Mouse (Mus musculus) gastrocnemius, adult 8-10 months (tissue): Measurements from ENCODE around the gene Man1c1. TPM values are rescaled to one million over a fixed set of nuclear protein-coding genes. Genes with fewer than 3 reads are reported as not detected.
A peak's percentile ranks its signal among the peaks of the same experiment; 100 is the strongest.

Experiments used
- DNase-seq, 2 experiments: peaks; one replicate each; pipeline ENCODE4 v3.0.0; 2022; ENCODE audit warnings: low spot score in 2 of 2
- total RNA-seq, 4 experiments: library from RNA; stranded (reverse); gene quantifications; 2 replicates each; pipeline ENCODE4 v1.2.4; 2022

Gene Man1c1
- total RNA-seq, 4 experiments from 2014 or later, result 1.8 to 2.7 (median 2.1) TPM

- no peak for DNase-seq
Measured at GRCm38 (mm10) chr4:134581365-134581764, 122.7 kb downstream of the Man1c1 start.

DNA sequence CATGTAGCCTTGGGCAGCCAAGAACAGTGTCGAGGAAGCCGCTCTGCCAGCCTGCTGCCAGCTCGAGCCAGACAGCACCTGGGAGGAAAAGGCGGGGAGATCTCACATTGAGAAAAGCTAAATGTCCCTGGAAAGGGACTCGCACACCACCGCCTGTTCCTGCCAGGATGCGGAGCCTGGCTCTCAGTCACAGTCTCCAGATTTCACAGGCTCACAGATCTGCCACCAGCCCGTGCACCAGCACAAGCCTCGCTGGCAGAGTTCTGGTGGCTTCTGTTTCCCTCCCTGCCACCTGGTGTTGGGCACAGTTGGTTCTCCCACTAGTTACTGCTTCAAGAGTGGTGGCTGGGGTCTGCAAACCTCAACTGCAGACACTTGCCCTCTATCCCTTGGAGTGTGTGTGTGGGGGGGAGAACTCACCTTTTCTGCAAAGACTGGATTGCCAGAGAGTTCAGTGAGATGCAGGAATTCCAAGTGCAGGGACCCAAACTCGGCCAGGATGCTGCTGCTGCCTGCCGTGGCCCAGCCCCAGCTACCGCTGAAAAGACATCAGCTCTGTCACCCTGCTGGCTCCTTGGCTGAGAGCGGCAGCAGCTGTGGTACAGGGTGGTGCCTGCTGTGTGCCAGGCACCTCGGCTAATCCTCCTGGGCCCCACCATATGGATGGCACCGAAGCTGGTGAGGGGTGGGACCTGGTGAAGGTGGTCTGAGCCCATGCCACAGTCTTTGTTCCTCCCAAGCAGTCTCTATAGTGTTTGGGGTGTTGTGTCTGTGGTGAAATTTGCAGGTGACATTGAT, 123.5 kb downstream of the Man1c1 start:
- no peak for DNase-seq

DNA sequence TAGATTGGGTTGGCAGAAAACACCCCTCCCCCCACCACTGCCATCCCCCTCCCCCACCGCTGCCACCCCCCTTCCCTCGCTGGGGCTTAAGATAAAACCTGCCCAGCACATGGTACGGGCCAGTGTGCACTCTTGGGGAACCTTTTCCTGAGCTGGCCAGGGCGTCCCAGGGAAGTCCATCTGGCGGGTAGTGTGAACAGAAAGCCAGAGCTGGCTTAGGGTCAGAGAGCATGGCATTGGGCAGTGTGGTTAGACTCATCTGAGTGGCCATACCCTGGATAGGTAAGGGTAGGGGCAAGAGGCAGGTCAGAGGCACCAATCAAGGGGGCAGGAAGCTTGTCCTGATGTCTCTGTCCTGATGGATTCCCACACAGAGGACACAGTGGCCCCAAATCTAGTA, 124.5 kb downstream of the Man1c1 start:
- no peak for DNase-seq

- DNase-seq, result no peak
Measured at GRCm38 (mm10) chr4:134579212-134579611, 124.9 kb downstream of the Man1c1 start.

DNA sequence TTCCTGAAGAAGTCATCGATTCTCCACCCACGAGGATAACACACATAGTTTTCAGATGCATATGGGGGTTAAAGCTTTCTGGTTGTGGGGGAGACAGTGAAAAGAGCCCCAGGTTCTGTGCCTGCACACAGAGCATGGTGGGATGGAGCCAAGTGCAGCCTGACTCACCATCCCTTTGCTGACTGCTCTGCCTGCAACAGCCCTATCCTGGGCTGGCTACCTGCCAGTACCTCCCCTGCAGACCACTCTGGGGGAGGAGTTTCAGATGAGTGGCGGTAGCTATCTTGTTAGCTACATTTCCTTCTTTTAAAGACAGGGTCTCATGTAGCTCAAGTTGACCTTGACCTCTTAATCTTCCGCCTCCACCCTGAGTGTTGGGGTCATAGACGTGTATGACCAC, 125.7 kb downstream of the Man1c1 start:
- DNase-seq, result no peak

DNA sequence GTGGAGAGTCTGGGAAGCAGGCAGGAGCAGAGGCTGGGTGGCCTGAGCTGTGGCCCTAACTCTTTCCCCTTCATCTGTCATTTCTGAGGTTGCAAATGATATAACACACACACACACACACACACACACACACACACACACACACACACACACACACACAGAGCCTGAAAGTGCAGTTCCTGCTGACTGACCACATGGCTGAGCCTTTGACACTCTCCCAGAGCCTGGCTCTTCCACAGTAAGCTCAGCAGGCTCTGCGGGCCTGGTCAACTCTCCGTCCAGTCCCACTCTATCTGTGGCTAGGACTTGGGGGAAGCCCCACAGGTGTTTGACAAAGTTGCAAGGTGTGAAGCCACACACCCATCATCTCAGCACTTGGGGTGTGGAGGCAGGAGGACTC, 126.8 kb downstream of the Man1c1 start:
- no peak for DNase-seq

DNA sequence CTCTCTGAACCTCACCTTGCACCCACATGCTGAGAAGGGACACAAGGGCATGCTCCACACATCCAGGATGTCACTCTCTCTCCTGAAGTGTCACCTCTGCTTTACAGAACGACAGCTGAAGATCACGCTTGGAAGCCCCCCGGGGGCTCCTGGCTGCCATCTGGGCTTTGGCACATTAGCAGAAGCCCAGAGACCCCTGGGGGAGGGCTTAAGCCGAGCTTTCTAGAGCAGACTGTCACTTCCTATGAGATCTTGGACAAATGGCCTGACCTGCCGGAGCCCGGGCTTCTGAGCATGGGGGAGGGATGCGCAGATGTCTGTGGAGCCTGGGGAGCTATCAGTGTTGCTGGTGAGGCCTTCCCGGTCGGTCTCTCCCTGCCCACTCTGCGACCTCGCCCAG, 128.6 kb downstream of the Man1c1 start:
- no peak for DNase-seq

DNA sequence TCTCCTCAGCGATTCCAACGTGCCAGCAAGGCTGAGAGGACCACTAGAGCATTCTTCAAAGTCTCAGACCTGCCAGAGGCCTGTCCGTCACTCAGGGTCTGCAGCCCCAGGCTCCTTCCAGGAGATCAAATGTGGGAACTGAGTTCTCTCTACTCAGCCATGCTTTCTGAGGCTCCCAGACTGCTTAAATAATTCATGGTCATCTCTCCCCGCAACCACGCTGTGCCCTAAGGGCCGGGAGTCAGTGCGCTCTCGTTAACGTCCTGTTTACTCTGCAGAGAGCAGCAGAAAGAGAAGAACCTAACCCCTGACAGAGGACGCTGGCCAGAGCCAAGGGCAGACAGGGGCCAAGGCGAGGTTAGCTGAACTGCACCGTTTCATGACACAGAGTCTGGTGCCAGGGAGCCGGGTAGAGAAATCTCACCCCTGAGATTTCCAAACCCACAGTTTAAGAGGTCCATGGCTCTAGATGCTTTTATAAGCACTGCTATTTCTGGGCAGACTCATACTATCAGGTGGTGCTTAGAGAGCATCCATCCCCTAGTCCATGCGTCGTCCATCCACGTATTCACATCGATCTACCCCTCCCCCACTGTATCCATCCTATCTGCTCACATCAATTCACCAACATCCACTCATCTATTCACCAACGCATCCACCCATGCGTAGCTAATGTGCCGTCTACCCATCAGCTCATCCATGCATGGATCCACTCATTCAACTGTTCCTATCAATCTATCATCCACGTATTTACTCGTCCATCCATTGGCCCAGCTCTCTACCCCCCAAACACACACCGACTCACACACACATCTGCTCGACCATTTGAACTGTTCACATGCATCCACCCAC, 131.4 kb downstream of the Man1c1 start:
- peak in 1 of 2 experiments; percentile 53 for DNase-seq

DNA sequence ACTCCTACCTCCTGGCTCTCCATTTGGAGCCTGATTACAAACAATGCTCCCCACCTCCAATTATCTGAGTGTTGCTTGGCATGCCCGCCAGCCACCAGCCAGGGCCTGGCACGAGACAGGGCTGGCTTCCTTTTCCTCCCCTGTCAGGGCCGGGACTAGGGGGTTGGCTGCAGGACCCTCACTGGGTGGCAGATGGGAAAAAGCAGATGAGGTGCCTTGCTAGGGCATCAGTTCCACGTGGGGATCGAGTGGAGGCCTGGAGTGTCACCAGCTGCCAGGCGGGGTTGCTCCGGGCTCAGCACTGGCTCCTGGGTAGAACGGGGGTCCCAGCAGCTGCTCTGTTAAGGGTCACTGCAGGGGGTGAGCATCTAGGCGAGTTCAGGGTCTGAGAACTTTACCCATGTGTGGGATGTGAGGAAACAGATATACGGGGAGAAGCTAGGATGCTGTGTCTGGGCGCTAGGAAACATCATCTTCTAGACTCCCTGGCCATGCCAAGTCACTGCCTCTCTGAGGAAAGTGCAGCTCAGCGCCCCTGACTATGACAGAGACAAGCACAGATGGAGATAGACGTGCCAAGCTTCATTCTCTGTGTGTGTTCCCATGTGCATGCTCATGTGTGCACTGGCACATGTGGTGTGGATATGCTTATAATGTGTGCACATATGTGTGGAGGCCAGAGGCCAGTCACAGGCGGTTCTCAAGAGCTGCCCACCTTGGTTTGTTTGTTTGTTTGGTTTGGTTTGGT, 133.2 kb downstream of the Man1c1 start:
- no peak for DNase-seq

DNA sequence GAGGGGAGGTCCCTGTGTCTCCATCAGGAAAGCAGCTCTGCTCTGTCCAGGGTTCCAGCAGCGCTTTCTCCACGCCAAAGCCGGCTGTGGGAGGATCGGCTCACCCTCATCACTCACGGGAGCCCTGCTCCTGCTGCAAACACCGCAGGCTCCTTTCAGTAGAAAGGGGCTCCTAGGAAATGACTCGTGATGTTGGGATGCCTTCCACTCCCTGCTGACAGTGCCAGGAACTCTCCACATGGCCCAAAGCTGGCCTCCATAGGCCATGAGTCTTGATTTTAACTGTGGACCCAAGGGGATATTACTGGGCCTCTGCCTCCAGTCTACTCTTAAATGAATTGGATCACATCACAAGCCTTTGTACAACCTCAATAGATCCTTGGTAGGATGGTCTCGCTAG, 134.3 kb downstream of the Man1c1 start:
- no peak for DNase-seq

DNA sequence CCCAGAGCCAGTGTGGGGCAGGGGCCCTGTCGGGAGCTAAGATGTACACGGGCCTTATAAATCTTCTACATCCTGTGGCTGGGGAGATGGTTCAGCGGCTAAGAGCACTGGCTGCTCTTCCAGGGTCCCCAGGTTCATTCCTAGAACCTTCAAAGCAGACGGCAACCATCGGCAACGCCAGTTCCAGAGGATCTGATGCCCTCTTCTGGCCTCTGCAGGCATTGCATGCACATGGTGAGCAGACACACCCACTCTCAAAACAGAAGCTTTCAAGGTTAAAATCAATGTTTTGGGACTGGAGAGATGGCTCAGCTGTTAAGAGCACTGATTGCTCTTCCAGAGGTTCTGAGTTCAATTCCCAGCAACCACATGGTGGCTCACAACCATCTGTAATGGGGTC, 134.9 kb downstream of the Man1c1 start:
- DNase-seq, result no peak

- no peak for DNase-seq
Measured at GRCm38 (mm10) chr4:134567377-134568226, 136.5 kb downstream of the Man1c1 start.

DNA sequence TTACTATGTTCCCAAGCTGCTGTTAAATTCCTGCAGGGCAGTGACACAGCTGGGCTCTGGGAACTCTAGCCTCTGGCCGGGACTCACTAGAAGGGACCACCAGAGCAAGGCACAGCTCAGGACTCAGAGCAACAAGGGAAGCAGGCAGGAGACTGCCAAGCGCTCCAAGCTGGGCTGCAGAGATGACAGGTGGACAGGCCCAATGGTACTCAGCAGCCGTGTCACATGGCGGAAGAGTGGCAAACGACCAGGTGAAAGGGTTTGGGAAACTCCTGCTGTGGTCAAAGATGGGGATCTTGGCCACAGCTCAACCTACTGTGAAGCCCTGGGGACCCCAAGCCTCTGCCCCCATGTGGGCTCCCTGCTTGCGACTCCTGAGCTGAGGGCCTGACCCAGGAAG, 140.0 kb downstream of the Man1c1 start:
- DNase-seq, result no peak

DNA sequence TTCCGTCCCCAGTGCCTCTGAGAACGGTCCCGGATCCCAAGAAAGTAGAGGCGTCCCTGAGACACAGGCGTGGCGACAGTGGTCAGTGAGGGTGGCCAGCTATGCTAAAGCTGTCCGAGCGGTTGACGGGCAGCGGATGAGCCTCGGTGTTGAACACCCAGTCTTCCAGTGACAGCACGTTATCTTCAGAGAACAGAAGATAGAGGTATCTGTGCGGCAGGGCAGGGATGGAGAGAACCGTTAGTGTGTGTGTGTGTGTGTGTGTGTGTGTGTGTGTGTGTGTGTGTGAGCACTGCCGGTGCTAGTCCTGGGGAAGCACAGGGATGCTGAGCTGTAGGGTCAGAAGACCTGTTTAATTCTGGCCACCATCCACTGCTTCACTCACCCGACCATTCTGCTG, 140.5 kb downstream of the Man1c1 start:
- no peak for DNase-seq

DNA sequence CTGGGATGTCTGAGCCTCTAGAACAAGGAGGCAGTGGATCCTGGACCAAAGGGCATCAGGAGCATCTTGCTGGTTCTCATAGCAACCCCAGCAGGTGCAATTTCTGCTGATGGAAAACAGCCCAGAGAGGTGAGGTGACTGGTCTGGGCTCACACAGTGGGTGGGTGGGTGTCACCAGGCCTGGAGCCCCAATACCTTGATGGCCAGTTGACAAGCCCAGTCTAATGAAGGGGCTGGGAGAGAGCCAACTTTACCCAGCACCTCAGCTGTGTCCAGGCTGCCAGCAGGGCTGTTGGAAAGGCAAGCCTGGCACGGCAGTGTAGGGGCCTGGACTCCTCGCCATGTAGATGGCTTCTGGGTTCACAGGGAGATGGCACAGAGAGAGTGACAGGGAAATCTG, 142.1 kb downstream of the Man1c1 start:
- DNase-seq, result no peak

DNA sequence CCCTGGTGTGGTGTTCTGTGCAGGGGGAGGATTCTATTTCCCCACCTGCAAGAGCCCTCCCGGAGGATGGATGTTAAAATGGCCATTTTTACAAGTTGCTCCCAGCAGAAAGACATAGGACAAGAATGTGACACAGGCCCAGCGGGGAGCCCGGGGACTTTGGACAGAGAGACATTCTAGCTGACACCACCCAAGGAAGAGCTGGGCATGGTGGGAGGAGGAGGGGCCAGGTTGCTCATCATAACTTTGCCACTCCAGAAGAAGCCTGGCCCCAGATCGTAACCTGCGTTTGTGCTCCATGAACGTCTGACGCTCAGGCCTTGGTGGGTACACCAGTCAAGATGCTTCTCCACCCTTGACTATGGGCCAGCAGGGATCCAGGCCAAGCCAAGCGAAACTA, 143.4 kb downstream of the Man1c1 start:
- no peak for DNase-seq

DNA sequence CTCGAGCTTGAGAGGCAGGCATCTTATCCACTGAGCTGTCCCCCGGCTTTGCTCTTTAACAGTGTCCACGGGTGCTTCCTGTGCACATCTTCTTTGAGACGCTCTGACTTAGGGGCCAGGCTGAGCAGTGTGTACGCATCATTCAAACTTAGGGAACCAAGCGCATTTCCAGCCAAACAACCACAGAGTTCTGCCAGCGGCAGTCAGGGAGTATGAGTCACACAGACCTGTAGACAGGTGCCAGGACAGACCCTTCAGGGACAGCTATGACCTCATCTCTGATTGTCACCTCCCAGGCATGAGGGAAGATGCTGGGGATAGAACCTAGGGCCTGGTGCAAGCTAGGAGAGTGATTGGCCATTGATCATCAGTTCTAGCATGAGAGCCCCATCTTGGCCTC, 144.9 kb downstream of the Man1c1 start:
- DNase-seq, result no peak

DNA sequence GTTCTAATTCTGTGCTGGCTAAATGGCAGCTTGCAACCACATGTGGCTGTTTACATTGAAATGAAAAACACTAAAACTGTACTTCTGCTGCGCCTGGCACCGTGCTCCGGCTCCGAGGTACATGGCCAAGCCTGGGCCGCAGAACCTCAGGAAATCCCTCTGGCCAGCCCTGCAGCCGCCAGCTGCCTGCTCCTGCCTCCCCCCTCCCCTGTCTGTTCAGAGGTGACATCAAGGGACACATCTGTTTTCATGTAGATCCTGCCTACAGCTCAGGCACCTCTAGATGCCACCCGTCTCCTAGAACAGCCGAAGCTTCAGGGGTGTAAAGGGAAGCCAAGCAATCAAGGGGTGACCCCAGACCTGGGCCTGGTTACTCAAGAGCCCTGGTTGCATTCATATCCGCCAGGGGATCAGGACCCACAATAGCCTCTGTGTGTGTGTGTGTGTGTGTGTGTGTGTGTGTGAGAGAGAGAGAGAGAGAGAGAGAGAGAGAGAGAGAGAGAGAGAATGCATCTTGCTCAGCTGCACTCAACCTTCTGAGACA, 145.4 kb downstream of the Man1c1 start:
- no peak for DNase-seq

GRCm38 (mm10) chr4:134557626-134558249, 146.4 kb downstream of the Man1c1 start:
- no peak for DNase-seq

GRCm38 (mm10) chr4:134555956-134556580, 148.0 kb downstream of the Man1c1 start:
- DNase-seq, result no peak
